Mouse (Mus musculus) liver, embryonic 14.5 days (tissue): ENCODE results near the gene Hspb9.

ENCODE experiments used
- CTCF ChIP-seq: IDR thresholded peaks from 2 replicates; pipeline ENCODE4 v1.5.1; 2016; ENCODE audit warnings: antibody characterized with exemption, low read depth, control low read depth
- EP300 ChIP-seq: IDR thresholded peaks from 2 replicates; pipeline ENCODE4 v1.6.1; 2016; ENCODE audit warnings: antibody characterized with exemption, low read depth

DNA sequence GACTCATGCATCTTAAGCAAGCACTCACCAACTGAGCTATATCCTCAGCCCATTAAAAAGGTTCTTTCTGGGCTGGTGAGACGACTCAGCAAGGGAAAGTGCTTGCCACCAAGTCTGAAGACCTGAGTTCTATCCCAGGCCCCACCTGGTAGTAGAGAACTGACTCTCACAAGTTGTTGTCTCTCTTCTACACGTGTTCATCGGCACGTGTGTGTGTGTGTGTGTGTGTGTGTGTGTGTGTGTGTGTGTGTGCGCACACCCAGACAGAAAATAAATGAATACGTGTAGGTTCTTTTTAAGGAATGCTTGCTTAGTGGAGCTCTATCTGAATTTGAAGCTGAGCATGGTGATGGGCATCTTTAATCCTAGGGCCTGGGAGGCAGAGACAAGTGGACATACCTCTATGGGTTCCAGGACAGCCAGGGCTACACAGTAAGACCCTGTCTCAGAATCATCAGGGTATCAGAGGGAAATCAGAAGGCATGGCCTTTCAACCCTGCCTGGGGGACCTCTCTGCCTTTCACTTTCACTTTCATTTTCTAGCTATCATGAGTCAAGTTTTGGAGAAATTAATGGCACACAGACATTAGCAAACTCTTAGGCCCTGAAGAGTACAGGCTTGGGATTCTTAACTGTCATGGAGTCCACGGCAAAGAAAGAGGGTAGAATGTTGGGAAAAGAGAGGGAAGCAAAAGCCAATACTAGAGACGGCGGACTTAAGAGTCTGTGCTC is 21.6 kb downstream of the Hspb9 start:
- TF ChIP-seq EP300 (no peak), CTCF (no peak)
